Mouse (Mus musculus) MEL (cell line): ENCODE measurements around the gene BC029722. TPM values are rescaled to one million over a fixed set of nuclear protein-coding genes. Genes with fewer than 3 reads are reported as not detected.

Experiments
- DNase-seq: peaks from one replicate; pipeline ENCODE4 v3.0.0; 2011; ENCODE audit warnings: low read depth, low spot score
- H3K27ac ChIP-seq: 2 replicates; pipeline ENCODE4 v1.5.1; 2012; ENCODE audit warnings: low read depth, mild to moderate bottlenecking, control low read depth, low read length, moderate library complexity; ENCODE audit not compliant: control insufficient read depth
- H3K27me3 ChIP-seq, 2 experiments: fragments of 150-350 bp in 1 of 2; sonication (generic) in 1 of 2; 2 replicates each; pipeline ENCODE4 v1.6.1; 2012; ENCODE audit warnings: low read length in 2 of 2, mild to moderate bottlenecking in 2 of 2, improper control_type of control experiment in 1 of 2, moderate library complexity in 1 of 2; ENCODE audit not compliant: insufficient read depth in 2 of 2, control insufficient read depth in 1 of 2
- H3K36me3 ChIP-seq, 2 experiments: 2 replicates each; pipeline ENCODE4 v1.6.1; 2012 to 2014; ENCODE audit warnings: low read length in 2 of 2, improper control_type of control experiment in 1 of 2, inconsistent platforms in 1 of 2, mild to moderate bottlenecking in 1 of 2; ENCODE audit not compliant: insufficient read depth in 2 of 2, control insufficient read depth in 1 of 2
- H3K4me1 ChIP-seq, 2 experiments: fragments of 150-350 bp in 1 of 2; sonication (generic) in 1 of 2; 2 replicates each; pipeline ENCODE4 v1.6.1; 2012; ENCODE audit warnings: low read length in 2 of 2, improper control_type of control experiment in 1 of 2, mild to moderate bottlenecking in 1 of 2; ENCODE audit not compliant: insufficient read depth in 2 of 2, control insufficient read depth in 1 of 2
- H3K4me3 ChIP-seq, 2 experiments: fragments of 150-350 bp in 1 of 2; sonication (generic) in 1 of 2; 2 replicates each; pipeline ENCODE4 v1.5.1; 2012; ENCODE audit warnings: low read depth in 2 of 2, low read length in 2 of 2, mild to moderate bottlenecking in 2 of 2, moderate library complexity in 2 of 2, control low read depth in 1 of 2, improper control_type of control experiment in 1 of 2; ENCODE audit not compliant: control insufficient read depth in 1 of 2, insufficient read depth in 1 of 2
- H3K79me2 ChIP-seq: 2 replicates; pipeline ENCODE4 v1.6.1; 2012; ENCODE audit warnings: mild to moderate bottlenecking, low read length, moderate library complexity; ENCODE audit not compliant: control insufficient read depth, poor library complexity, insufficient read depth
- H3K9ac ChIP-seq: 2 replicates; pipeline ENCODE4 v1.6.1; 2012; ENCODE audit warnings: low read depth, mild to moderate bottlenecking, control low read depth, low read length, moderate library complexity; ENCODE audit not compliant: control insufficient read depth, poor library complexity, severe bottlenecking
- H3K9me3 ChIP-seq: fragments of 150-350 bp; sonication (generic); replicated peaks from 2 replicates; pipeline ENCODE4 v1.6.1; 2012; ENCODE audit warnings: mild to moderate bottlenecking, low read length, improper control_type of control experiment, moderate library complexity; ENCODE audit not compliant: insufficient read depth
- CHD1 ChIP-seq: IDR thresholded peaks from 2 replicates; pipeline ENCODE4 v1.6.1; 2012; ENCODE audit warnings: low read depth, mild to moderate bottlenecking, inconsistent platforms, low read length, improper control_type of control experiment
- EP300 ChIP-seq, 2 experiments: IDR thresholded peaks; 2 replicates each; pipeline ENCODE4 v1.6.1; 2011; ENCODE audit warnings: improper control_type of control experiment in 2 of 2, low read length in 2 of 2, low read depth in 1 of 2, mild to moderate bottlenecking in 1 of 2
- GABPA ChIP-seq: IDR thresholded peaks from 2 replicates; pipeline ENCODE4 v1.6.1; 2012; ENCODE audit warnings: low read depth, mild to moderate bottlenecking, inconsistent platforms, low read length, improper control_type of control experiment, moderate library complexity
- GATA1 ChIP-seq: IDR thresholded peaks from 2 replicates; pipeline ENCODE4 v1.6.1; 2011; ENCODE audit warnings: low read depth, low read length, improper control_type of control experiment
- HCFC1 ChIP-seq: IDR thresholded peaks from 2 replicates; pipeline ENCODE4 v1.6.1; 2012; ENCODE audit warnings: low read depth, mild to moderate bottlenecking, inconsistent platforms, low read length, improper control_type of control experiment, moderate library complexity
- JUND ChIP-seq: IDR thresholded peaks from 2 replicates; pipeline ENCODE4 v1.6.1; 2011; ENCODE audit warnings: low read depth, mild to moderate bottlenecking, improper control_type of control experiment, low read length
- MAX ChIP-seq: IDR thresholded peaks from 2 replicates; pipeline ENCODE4 v1.6.1; 2011; ENCODE audit warnings: low read length, improper control_type of control experiment
- MAZ ChIP-seq: IDR thresholded peaks from 2 replicates; pipeline ENCODE4 v1.6.1; 2012; ENCODE audit warnings: low read depth, mild to moderate bottlenecking, inconsistent platforms, low read length, improper control_type of control experiment
- MXI1 ChIP-seq: IDR thresholded peaks from 2 replicates; pipeline ENCODE4 v1.6.1; 2011; ENCODE audit warnings: mild to moderate bottlenecking, low read depth, low read length, improper control_type of control experiment
- MYB ChIP-seq: IDR thresholded peaks from 2 replicates; pipeline ENCODE4 v1.6.1; 2011; ENCODE audit warnings: mild to moderate bottlenecking, low read depth, low read length, improper control_type of control experiment
- NELFE ChIP-seq: IDR thresholded peaks from 2 replicates; pipeline ENCODE4 v1.6.1; 2011; ENCODE audit warnings: low read depth, low read length, improper control_type of control experiment
- NRF1 ChIP-seq: IDR thresholded peaks from 2 replicates; pipeline ENCODE4 v1.6.1; 2014; ENCODE audit warnings: low read depth, mild to moderate bottlenecking, inconsistent platforms, low read length, improper control_type of control experiment, moderate library complexity; ENCODE audit not compliant: poor library complexity, insufficient read depth, severe bottlenecking
- POLR2A ChIP-seq, 2 experiments: IDR thresholded peaks; 2 replicates each; pipeline ENCODE4 v1.6.1; 2011 to 2012; ENCODE audit warnings: low read length in 2 of 2, mild to moderate bottlenecking in 2 of 2, control low read depth in 1 of 2, improper control_type of control experiment in 1 of 2, low read depth in 1 of 2, moderate library complexity in 1 of 2; ENCODE audit not compliant: control insufficient read depth in 1 of 2, insufficient read depth in 1 of 2, poor library complexity in 1 of 2
- POLR2AphosphoS2 ChIP-seq: IDR thresholded peaks from 2 replicates; pipeline ENCODE4 v1.6.1; 2011; ENCODE audit warnings: low read length, improper control_type of control experiment
- RCOR1 ChIP-seq: IDR thresholded peaks from 2 replicates; pipeline ENCODE4 v1.6.1; 2012; ENCODE audit warnings: low read depth, mild to moderate bottlenecking, inconsistent platforms, low read length, improper control_type of control experiment
- USF1 ChIP-seq: IDR thresholded peaks from 2 replicates; pipeline ENCODE4 v1.6.1; 2014; ENCODE audit warnings: low read depth, mild to moderate bottlenecking, inconsistent platforms, low read length, improper control_type of control experiment, moderate library complexity
- polyA plus RNA-seq, 2 experiments: library from polyadenylated mRNA; stranded (reverse) in 1 of 2; unstranded in 1 of 2; fragments of >175 nt in 1 of 2; fragments of >200 nt in 1 of 2; gene quantifications; 2 replicates each; pipeline versions ENCODE4 v1.2.1 to v1.2.4; 2012; ENCODE audit warnings: low replicate concordance in 2 of 2, low read depth in 1 of 2; ENCODE audit not compliant: insufficient read length in 2 of 2, insufficient read depth in 1 of 2, missing spikeins in 1 of 2
- total RNA-seq: library from RNA; depleted of rRNA; stranded (reverse); fragments of 300-350 nt; gene quantifications from 2 replicates; pipeline ENCODE4 v1.2.3, GENCODE M21; 2012

Gene BC029722
- total and polyA plus RNA-seq, 3 experiments: 5.9 to 19.7 TPM; not detected in 1

DNA sequence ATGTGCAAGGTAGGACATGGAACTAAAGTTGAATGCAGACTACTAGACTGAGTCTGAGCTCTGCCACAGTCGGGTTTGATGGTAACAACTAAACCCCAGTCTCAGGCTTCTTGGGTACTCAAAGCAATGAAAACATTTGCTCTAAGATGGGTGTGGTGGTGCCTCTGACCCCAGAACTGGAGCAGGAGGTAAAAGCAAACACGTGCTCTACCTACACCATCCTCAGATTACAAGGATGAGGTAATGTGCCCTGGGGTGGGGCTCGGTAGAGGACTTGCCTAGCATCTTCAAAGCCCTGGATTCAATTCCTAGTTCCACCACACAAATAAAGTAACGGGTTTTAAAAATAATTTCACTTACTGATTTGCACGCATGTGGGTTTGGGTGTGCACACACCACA lies 33.3 kb upstream of the BC029722 start:
- no peak for DNase-seq
- Histone ChIP-seq H3K27me3 (no peaks in the 10 kb centered on the region), H3K27ac (no peak overlapping the region), H3K9ac (no peak overlapping the region), H3K4me3 (no peak overlapping the region), H3K9me3 (no peaks in the 10 kb centered on the region), H3K36me3 (peaks cover 0 to 4% of the 10 kb centered on the region in 2 experiments; a peak in 2 of 4 replicates), H3K4me1 (no peaks in the 10 kb centered on the region), H3K79me2 (no peaks in the 10 kb centered on the region)
- TF ChIP-seq POLR2A (IDR thresholded peaks at IDR 0.05; ENCODE audit: control insufficient read depth in 1 of 2, insufficient read depth in 1 of 2, low read depth in 1 of 2, low read length in 2 of 2, poor library complexity in 1 of 2): no peak
- no peak for TF ChIP-seq GABPA
- no peak for TF ChIP-seq MAZ

DNA sequence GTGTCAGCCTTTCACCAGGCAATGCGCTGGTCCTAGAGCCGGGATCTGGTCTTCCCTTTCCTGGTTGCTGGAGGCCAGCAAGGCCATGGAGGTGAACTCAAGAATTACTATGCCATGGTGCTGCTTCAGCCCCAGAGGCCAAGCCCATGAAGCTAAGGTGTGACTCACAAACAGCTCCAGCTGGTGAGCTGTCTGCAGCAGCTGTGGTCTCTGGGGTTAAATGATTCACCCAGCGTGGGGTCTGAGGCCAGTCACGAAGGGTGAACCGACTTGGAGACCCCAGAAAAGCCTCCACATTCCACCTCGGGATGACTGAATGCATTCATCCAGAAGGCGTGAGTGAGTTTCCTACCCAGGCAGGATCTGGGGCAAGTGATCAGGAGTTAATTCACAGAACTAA lies 30.9 kb upstream of the BC029722 start:
- TF ChIP-seq USF1: no peak
- TF ChIP-seq POLR2AphosphoS2: no peak
- TF ChIP-seq RCOR1: no peak
- no peak for TF ChIP-seq EP300 (IDR thresholded peaks at IDR 0.05; ENCODE audit: low read depth in 1 of 2, low read length in 2 of 2)
- TF ChIP-seq NELFE: no peak
- no peak for TF ChIP-seq POLR2A (IDR thresholded peaks at IDR 0.05; ENCODE audit: control insufficient read depth in 1 of 2, insufficient read depth in 1 of 2, low read depth in 1 of 2, low read length in 2 of 2, poor library complexity in 1 of 2)
- no peak for TF ChIP-seq MAX
- no peak for TF ChIP-seq GATA1
- no peak for TF ChIP-seq JUND
- no peak for TF ChIP-seq MYB
- no peak for TF ChIP-seq HCFC1
- no peak for TF ChIP-seq CHD1
- no peak for TF ChIP-seq NRF1
- no peak for TF ChIP-seq MXI1
- no peaks in the 10 kb centered on the region for H3K4me1 ChIP-seq
- H3K9me3 ChIP-seq: no peaks in the 10 kb centered on the region
- DNase-seq: no peak
- no peaks in the 10 kb centered on the region for H3K27me3 ChIP-seq
- H3K27ac ChIP-seq: no peak overlapping the region
- peaks cover 0 to 6% of the 10 kb centered on the region in 2 experiments; a peak in 2 of 4 replicates for H3K36me3 ChIP-seq
- no peak overlapping the region for H3K4me3 ChIP-seq
- no peaks in the 10 kb centered on the region for H3K79me2 ChIP-seq
- H3K9ac ChIP-seq: no peak overlapping the region

DNA sequence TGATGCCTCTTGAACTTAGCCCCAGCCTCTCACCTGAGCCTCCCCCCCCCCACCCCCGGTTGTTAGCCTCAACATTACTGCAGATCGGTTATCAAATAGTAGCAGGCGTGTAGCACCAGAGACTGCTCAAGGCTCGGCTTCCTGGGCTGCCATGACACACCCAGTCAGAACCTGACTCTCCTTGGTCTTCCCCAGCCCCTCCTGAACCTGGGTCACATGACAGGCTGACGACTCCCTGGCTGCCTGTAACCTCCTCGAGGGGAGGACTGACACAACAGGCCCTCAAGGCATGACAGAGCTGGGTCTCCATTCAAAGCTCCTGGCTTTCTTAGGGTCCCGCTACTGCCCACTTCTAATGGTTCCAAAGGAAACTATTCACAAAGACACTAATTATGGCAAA lies 30.2 kb upstream of the BC029722 start:
- peak; percentile 22 for DNase-seq
- Histone ChIP-seq H3K4me3 (no peak overlapping the region), H3K79me2 (no peaks in the 10 kb centered on the region), H3K27me3 (no peaks in the 10 kb centered on the region), H3K9ac (no peak overlapping the region), H3K9me3 (no peaks in the 10 kb centered on the region), H3K4me1 (no peaks in the 10 kb centered on the region), H3K36me3 (peaks cover 0 to 6% of the 10 kb centered on the region in 2 experiments; a peak in 2 of 4 replicates), H3K27ac (no peak overlapping the region)
- TF ChIP-seq RCOR1 (no peak), USF1 (peak; percentile 45; the same call in 1 of the 2 replicates)
